Mouse (Mus musculus): Measurements from ENCODE around the gene Elp1. TPM values are rescaled to one million over a fixed set of nuclear protein-coding genes. Genes with fewer than 3 reads are reported as not detected.

Elp1 gene
- total RNA-seq, 2 experiments from 2014 or later, result 15.8 to 23.0 TPM

DNA sequence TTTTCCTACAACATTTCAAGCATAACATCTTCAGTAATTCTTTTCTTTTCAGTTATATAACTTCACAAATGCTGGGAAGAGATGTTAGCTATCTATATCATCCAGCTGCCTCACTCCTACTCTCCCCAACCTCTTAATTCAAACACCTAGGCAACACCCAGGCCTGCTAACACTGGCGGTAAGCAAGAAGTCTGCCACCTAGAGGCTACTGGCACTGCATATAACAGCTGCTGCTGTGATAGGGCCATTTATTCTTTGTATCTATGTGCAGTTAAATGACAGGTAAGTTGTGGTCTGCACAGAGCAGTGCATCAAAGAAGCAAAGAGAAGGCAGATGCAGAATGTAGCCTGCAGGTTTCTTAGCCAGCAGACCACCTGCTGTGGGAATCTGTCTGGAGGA, 10.8 kb downstream of the Elp1 start:
- intact Hi-C loops (cut with DNase I), result no loop called here
- DNase-seq (ENCODE audit: low spot score), result no peak

DNA sequence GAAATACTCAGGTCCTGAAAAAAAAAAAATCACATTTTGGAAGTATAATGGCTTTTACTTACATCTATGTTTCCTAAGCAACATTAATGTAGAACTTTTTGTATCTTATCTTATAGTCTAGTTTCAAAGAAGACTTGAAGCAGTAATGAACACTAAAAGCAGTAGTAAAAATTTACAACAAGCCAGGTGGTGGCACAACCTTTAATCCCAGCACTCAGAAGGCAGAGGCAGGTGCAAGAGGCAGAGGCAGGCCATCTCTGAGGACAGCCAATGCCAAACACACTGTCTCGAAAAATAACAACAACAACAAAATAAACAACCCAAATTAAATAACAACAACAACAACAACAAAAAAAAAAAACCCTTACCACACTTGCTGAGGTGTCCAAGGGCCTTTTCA, 31.1 kb downstream of the Elp1 start:
- no peak for DNase-seq (ENCODE audit: low spot score)
- intact Hi-C loops (cut with DNase I), result no loop called here

DNA sequence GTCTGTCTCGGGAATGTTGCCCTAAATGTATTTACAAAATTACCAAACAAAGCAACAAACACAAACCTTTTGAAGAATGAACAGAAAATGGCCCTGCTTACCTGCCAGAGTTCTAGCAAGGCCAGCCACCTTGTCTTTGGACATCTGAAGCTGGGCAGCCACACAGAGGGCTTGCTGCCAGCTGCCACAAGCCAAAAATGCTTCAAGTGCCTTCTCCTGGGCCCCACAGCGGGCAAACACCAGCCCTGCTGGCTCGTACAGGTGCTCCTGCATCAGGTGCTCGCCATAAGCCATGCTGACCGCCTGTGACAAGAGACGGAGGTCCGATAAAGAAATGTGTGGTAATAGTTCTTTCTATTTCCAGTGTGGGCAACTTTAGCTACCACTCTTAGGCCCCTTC, 33.2 kb downstream of the Elp1 start:
- DNase-seq (ENCODE audit: low spot score), result peak; percentile 10
- intact Hi-C loops (cut with DNase I), result no loop called here

DNA sequence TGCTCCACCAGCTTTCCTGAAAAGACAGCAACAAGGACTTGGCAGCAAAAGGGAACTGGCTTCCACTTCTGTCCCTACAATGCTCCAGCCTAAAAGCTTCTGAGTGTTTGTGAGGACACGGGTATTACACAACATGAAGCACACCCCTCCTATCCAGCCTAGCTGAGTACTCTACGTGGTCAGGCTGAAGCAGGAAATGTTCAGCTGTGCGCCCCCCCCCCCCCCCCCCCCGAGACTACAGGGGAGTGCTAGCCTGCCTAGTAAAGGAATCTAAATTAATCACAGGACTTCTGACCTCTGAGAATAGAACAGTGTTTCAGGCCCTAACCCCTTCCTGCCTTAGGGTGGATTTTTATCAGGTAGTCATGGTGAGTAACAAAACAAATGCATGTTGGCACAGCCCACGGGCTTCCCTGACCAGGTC, 34.3 kb downstream of the Elp1 start:
- peak; percentile 15 for DNase-seq (ENCODE audit: low spot score)
- intact Hi-C loops (cut with DNase I), result no loop called here

DNA sequence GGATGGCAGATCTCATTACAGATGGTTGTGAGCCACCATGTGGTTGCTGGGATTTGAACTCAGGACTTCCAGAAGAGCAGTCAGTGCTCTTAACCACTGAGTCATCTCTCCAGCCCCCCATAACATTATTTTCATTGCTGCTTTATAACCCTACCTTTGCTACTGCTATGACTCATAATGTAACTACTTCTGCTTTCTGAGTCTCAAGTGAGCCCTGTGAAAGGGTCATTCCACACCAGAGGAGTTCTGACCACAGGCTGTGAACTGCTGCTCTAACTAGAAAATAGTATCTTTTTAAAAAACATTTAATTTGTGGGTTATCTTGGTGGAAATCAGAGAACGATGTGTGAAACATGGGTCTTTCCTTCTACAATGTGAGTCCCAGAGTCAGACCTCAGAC, 44.4 kb downstream of the Elp1 start:
- intact Hi-C loops (cut with DNase I), result no loop called here
- no peak for DNase-seq (ENCODE audit: low spot score)

DNA sequence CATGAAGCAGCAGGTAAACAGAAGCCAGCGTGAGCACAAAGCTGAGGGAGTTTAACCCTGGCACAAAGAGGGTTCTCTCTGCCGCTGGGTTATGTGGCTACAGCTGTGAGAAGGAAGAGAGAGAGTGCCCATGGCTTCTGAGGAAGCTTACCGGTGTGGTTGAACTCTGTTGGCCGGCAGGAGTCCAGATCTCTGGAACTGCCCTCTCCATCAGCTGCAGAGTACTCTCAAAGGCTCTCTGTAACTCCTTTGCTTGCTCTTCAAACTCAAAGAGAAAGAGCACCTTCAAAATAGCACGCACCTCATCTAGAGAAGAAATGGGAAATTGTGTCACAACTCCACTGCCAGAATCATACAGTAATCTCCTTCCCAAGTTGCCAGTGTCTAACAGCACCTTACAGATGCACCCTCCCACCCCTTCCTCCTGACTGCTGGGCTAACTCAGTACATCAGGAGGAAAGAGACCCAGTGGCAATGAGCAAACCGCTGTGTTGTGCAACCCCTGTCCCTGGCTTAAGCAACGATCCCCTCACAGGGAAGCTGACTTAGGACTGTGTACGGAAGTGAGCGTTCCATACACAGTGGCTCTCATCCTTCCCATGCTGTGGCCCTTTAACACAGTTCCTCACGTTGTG, 45.0 kb downstream of the Elp1 start:
- DNase-seq (ENCODE audit: low spot score), result no peak
- intact Hi-C loops (cut with DNase I), result no loop called here

DNA sequence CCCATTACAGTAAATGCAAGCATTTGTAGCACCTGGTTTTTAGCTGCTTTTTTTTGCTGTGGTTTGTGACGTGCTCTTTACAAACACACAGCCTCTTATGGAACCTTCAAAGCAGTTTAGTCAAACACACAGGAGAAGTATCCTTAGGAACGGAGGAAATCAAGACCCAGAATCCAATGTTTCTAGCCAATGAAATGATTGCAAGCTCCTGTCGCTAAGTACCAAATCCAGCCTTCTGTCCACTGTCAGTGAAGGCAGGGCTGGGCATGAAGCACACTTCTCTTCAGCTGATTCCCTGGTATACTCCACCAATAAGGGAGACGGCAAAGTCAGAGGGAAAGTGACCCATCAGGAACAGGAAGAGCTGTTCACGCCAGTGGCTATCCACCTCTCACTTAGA, 46.1 kb downstream of the Elp1 start:
- no peak for DNase-seq (ENCODE audit: low spot score)
- intact Hi-C loops (cut with DNase I), result no loop called here

DNA sequence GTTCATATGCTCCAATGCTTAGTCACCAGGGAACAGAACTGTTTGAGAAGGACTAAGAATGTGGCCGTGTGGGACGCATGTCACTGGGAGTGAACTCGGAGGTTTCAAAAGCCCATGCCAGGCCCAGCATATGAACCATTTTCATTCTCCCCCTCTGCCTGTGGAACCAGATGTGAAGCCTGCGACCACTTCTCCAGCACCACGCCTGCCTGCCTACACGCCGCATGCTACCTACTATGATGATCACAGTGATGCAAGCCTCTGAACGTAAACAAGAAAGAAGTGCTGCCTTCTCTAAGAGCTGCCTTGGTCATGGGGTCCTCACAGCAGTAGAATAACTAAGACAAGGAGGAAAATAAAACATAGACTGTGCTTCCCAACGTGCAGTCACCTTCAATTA, 54.7 kb downstream of the Elp1 start:
- intact Hi-C loops (cut with DNase I), result no loop called here
- DNase-seq (ENCODE audit: low spot score), result no peak

DNA sequence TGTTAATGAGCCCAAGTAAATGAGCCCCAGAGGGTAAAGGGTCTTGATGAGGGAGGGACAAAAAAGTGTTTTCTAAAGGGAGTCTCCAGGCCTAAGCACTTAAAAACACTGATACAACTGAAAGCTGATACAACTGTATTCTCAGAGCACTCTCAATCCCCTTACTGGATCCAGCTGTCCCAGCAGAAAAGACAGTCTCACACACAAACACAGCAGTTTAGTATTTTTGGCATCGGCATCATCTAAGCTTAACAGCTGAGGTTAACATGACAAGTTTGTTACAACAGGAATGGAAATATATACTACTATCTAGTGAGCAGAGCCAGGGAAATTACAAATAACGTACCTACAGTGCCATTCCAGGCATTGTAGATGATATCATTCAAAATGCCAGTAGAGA, 55.8 kb downstream of the Elp1 start:
- intact Hi-C loops (cut with DNase I), result no loop called here
- DNase-seq (ENCODE audit: low spot score), result no peak

DNA sequence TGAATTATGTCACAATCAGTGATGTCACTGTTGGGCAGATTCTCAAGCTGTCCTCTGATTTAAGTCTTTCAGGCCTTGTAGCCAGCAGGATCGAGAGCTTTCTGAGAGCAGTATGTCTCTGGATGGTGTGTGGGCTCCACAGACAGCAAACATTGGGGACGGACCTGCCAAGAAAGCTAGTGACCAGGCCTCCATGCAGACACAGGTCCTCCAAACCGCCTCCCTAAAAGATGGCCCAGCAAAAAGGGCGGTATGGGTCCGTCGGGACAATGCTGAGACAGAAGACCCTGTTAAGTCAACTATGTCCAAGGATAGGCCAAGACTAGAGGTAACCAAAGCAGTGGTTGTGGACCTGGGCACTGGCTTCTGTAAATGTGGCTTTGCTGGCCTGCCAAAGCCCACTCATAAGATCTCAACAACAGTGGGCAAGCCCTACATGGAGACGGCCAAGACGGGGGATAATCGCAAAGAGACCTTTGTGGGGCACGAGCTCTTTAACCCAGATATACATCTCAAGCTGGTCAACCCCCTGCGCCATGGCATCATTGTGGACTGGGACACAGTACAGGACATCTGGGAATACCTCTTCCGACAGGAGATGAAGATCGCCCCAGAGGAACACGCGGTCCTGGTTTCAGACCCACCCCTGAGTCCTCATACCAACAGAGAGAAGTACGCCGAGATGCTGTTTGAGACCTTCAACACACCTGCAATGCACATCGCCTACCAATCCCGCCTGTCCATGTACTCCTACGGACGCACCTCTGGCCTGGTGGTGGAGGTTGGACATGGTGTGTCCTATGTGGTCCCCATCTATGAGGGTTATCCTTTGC, 58.6 kb downstream of the Elp1 start, which contains the start of gene Actl7a:
Gene Actl7a, plus strand, starts transcription at position 51 of the 833 bp plus-strand sequence.
- no peak for DNase-seq (ENCODE audit: low spot score)

DNA sequence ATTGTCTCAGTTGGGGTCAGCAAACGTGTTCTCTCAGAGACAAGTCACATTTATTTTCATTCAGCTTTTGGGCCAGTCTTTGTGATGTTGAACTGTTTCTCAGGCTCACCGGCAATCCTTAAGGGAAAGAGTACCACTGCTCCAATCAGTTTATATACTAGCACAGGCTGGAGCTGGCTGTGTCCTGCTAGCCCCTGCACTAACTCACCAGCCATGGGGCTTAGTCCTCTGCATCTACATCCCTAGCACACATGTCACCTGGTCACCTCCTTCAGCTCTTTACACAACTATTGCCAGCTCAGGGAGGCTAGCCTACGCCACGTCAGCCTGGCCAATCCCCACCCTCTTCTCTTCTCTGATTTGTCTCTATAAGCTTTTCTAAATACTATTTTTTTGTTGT, 59.4 kb downstream of the Elp1 start:
- intact Hi-C loops (cut with DNase I), result no loop called here
- no peak for DNase-seq (ENCODE audit: low spot score)

More for the DNA sequence above, 58.6 kb downstream of the Elp1 start, which contains the start of gene Actl7a:
- intact Hi-C loops (cut with DNase I), result no loop called here

DNA sequence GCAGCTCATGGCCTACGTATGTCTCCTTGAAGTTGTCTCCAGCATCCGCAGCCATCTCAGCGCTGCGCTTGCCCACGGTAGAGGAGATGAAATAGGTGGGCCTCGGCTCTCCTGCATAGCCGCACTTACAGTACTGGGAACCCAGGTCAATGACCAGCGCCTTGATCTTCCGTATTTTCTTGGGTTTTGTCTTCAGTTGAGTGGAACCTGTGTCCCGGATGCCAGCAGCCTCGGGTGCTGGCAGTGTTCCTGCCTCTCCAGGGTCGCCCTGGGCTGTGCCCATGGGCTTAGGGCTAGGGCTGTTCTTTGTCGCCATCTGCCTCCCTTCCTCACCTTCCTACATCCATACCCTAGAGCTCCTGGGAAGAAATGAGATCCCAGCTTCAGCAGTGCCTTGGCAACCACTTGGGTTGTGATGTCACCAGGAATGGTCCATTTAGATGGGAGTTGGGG, 61.1 kb downstream of the Elp1 start, which contains the start of gene Actl7b:
Gene Actl7b, minus strand, starts transcription at position 403 of the 453 bp plus-strand sequence.
- intact Hi-C loops (cut with DNase I), result no loop called here
- DNase-seq (ENCODE audit: low spot score), result no peak

DNA sequence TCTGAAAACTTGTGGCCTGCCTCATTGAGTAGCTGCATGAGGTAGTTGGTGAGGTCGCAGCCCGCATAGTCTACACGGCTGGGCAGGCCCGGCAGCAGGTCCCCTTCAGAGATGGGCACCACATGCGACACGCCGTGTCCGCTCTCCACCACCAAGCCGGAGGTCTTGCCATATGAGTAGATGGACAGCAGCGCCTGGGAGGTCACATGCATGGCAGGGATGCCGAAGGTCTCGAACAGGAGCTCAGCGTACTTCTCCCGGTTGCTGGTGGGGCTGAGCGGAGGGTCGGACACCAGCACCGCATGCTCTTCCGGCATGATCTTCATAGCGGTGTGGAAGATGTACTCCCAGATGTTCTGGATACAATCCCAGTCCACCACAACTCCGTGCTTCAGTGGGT, 61.5 kb downstream of the Elp1 start:
- intact Hi-C loops (cut with DNase I), result no loop called here
- DNase-seq (ENCODE audit: low spot score), result no peak

DNA sequence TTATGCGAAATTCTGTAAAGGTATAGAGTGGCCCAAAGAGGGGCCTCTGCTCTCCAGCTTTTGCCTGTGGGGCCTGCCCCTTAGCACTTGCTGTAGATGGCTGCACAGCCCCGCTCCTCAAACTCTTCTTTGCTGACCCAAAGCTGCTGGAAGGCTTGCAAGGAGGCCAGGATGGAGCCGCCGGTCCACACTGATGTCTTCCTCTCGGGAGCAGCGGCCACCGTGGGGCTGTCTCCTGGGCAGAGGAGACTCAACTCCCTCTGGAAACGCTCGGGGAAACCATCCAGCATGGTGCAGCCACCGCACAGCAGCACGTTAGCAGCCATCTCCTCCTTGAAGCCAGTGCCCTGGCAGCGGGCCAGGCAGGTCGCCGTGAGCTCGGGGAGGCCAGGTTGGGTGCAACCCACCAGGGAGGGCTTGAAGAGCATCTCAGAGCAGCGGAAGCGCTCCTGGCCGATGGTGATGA, 62.1 kb downstream of the Elp1 start, which contains the start of gene Gm26657:
Gene Gm26657, plus strand, starts transcription at position 51 of the 466 bp plus-strand sequence.
- DNase-seq (ENCODE audit: low spot score), result no peak
- intact Hi-C loops (cut with DNase I), result no loop called here

DNA sequence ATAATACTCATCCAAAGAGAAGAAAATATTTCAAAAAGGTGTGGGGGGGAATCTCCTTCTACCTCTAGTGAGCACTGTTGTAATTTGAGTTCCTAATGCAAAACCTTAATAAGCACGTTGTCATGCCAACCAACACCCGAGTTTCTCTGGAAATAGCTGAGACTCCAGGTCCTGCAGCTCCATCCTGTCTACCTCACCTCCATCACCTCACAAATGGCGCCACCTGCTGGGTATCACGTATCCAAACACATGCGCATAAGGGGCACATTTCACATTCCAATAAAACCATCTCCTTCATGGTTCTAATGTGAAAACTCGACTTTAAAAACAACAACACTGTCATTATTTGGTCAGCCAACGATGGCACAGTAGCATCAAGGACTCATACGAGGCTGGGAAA, 76.3 kb downstream of the Elp1 start:
- intact Hi-C loops (cut with DNase I), result no loop called here
- DNase-seq (ENCODE audit: low spot score), result no peak

DNA sequence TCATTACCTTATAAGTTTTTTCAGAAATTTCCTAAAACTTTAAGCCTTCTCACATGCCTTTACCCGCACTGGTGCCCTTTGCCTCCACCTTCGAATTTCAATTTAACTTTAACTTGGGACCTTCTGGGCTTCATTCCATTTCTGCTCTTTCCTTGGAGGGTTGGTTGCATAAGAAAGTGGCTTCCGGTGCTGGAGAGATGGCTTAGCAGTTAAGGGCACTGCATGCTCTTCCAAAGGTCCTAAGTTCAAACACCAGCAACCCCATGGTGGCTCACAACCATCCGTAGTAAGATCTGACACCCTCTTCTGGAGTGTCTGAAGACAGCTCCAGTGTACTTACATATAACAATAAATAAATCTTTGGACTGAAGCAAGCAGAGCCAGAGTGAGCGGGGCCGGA, 78.9 kb downstream of the Elp1 start:
- DNase-seq (ENCODE audit: low spot score), result no peak
- intact Hi-C loops (cut with DNase I), result no loop called here

DNA sequence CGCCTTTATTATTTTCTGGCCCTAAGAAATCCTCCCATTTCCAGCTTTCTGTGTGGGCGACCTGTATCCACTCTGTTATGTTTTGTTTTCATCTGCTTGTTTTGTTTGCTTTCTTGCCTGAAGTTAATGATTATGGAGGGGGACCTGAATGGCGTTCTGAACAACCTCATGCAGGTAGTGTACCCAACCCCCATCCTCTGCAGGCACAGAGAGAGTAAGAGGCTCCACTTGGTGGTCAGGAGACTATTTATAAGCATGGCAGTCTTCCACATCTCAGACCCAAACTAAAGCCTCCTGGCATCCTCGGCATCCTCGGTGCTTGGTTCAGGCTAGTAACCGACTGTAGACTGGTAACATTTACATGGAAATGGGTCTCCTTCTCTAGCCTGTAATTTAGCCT, 79.8 kb downstream of the Elp1 start:
- no peak for DNase-seq (ENCODE audit: low spot score)
- intact Hi-C loops (cut with DNase I), result no loop called here

DNA sequence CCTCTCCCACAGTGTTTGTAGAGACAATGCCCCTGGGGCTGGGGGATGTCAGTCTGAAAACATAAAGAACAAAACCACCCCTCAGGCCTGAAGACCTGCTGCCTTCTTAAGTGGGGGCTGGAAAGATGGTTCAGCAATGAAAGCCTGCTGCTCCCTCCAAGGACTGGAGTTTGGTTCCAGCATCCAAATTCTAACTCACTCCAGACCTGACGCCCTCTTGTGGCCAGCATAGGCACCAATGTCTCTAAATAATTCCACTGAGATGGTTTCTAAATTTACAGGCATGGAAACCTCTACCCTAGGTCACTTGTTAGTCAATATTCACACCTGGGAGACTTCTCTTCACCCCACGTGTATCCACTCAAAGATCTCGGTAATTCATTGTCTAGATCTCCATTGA, 80.7 kb downstream of the Elp1 start:
- DNase-seq (ENCODE audit: low spot score), result no peak
- intact Hi-C loops (cut with DNase I), result no loop called here

DNA sequence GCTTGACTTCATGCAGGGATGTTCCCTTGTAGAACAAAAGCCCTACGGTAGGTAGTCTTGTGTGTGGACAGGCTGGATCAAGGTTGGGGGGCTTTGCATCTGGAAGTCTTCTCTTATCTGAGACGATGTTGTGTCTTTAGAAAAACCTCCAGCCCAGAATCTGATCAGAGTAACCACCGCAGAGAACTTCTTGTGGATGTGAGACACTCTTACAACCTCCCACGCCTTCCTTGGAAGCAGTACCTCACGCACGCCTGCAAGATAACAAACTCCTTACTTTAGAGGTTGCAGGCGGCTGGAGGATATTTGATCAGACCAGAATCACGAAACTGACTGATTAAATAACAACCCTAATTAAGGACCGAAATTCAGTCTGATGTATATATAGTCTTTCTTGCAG, 81.7 kb downstream of the Elp1 start:
- intact Hi-C loops (cut with DNase I), result no loop called here
- DNase-seq (ENCODE audit: low spot score), result no peak

DNA sequence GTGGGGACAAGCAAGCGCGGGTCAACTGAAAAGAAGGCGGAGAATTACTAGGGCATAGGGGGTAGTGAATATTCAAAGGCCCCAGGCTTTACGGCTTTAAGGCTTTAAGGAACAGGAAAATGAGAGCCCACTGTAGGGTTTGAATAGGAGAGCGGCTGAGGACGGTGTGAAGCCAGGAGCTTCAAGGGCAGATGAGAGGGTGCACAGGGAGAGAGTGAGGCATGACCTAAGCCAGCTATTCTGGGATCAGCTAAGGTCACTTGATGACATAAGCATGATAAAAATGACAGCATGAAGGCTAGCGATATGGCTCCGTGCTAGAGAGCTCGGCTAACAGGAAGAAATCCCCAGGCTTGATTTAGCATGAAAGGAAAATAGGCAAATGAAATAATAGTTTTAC, 82.7 kb downstream of the Elp1 start:
- intact Hi-C loops (cut with DNase I), result no loop called here
- DNase-seq (ENCODE audit: low spot score), result no peak

Measured in heart, postnatal 25 days (tissue).